36 mouse cellular contexts compared by ENCODE assay signal in genomic region chr11:99396034-99396433, GRCm38 (mm10). TPM values are rescaled to one million over a fixed set of nuclear protein-coding genes. Genes with fewer than 3 reads are reported as not detected.
DNase-seq lines count a peak whose midpoint lies in the region; ATAC-seq and TF ChIP-seq lines count a peak whose summit lies in the region.
"Had no signal": no experiment of that assay in that cellular context is flagged by ENCODE, and none has a peak within 500 bp of the region (broad histone marks: within the 10 kb centered on the region; RNA-seq: fewer than 3 reads in every experiment).

No protein-coding gene starts in this region.

- H3K9ac ChIP-seq in forebrain, embryonic 15.5 days (replicated peaks), result no peak overlapping the region
- no peak overlapping the region for H3K9ac ChIP-seq in hindbrain, postnatal 0 days (replicated peaks; ENCODE audit: low read length)
- H3K9ac ChIP-seq in hindbrain, embryonic 12.5 days, result no peak overlapping the region
- 0 out of 2 replicates have a peak overlapping the region, but pooled peaks have one; percentile 5 for H3K9ac ChIP-seq in forebrain, embryonic 13.5 days
- H3K9ac ChIP-seq: heart, embryonic 15.5 days; liver, embryonic 13.5 days had no signal

- H3K4me1 ChIP-seq in forebrain, embryonic 10.5 days, result peaks cover 24% of the 10 kb centered on the region
- H3K4me1 ChIP-seq in forebrain, embryonic 15.5 days, result no peaks in the 10 kb centered on the region
- H3K4me1 ChIP-seq in hindbrain, postnatal 0 days (ENCODE audit: insufficient read depth, low read length), result no peaks in the 10 kb centered on the region
- H3K4me1 ChIP-seq in hindbrain, embryonic 12.5 days, result no peaks in the 10 kb centered on the region
- peaks cover 6% of the 10 kb centered on the region for H3K4me1 ChIP-seq in forebrain, embryonic 13.5 days
- H3K4me1 ChIP-seq: heart, embryonic 15.5 days; liver, embryonic 13.5 days had no signal

- WGBS in forebrain, embryonic 10.5 days, result 19% methylated on average over 3 of the region's 3 CpGs
- 2% methylated on average over 3 of the region's 3 CpGs for whole genome bisulfite sequencing in forebrain, embryonic 15.5 days
- 52% methylated on average over 3 of the region's 3 CpGs for WGBS in hindbrain, postnatal 0 days
- 68% methylated on average over 3 of the region's 3 CpGs for WGBS in hindbrain, embryonic 12.5 days
- WGBS in forebrain, embryonic 13.5 days, result 4% methylated on average over 3 of the region's 3 CpGs

- no peaks in the 10 kb centered on the region for H3K9me3 ChIP-seq in forebrain, embryonic 10.5 days
- no peaks in the 10 kb centered on the region for H3K9me3 ChIP-seq in forebrain, embryonic 15.5 days
- no peaks in the 10 kb centered on the region for H3K9me3 ChIP-seq in hindbrain, postnatal 0 days (ENCODE audit: low read length)
- H3K9me3 ChIP-seq in hindbrain, embryonic 12.5 days (replicated peaks), result no peaks in the 10 kb centered on the region
- no peaks in the 10 kb centered on the region for H3K9me3 ChIP-seq in forebrain, embryonic 13.5 days (replicated peaks)
- H3K9me3 ChIP-seq: G1E; heart, embryonic 15.5 days; liver, embryonic 13.5 days had no signal

- H3K27me3 ChIP-seq in forebrain, embryonic 10.5 days (ENCODE audit: poor library complexity, severe bottlenecking), result no peaks in the 10 kb centered on the region
- no peaks in the 10 kb centered on the region for H3K27me3 ChIP-seq in forebrain, embryonic 15.5 days
- no peaks in the 10 kb centered on the region for H3K27me3 ChIP-seq in hindbrain, postnatal 0 days (ENCODE audit: insufficient read depth, low read length)
- H3K27me3 ChIP-seq in hindbrain, embryonic 12.5 days, result 0 out of 2 replicates have a peak, but pooled peaks cover 4% of the 10 kb centered on the region
- peaks cover 3% of the 10 kb centered on the region; the same call in 1 of the 2 replicates for H3K27me3 ChIP-seq in forebrain, embryonic 13.5 days

- no peak overlapping the region for H3K4me2 ChIP-seq in forebrain, embryonic 15.5 days (replicated peaks)
- no peak overlapping the region for H3K4me2 ChIP-seq in hindbrain, postnatal 0 days (ENCODE audit: low read depth, low read length)
- no peak overlapping the region for H3K4me2 ChIP-seq in hindbrain, embryonic 12.5 days (replicated peaks)
- H3K4me2 ChIP-seq in forebrain, embryonic 13.5 days, result no peak overlapping the region
- H3K4me2 ChIP-seq: heart, embryonic 15.5 days; liver, embryonic 13.5 days had no signal

- no peaks in the 10 kb centered on the region for H3K36me3 ChIP-seq in forebrain, embryonic 10.5 days (replicated peaks)
- no peaks in the 10 kb centered on the region for H3K36me3 ChIP-seq in forebrain, embryonic 15.5 days
- no peaks in the 10 kb centered on the region for H3K36me3 ChIP-seq in hindbrain, postnatal 0 days (ENCODE audit: insufficient read depth, low read length)
- H3K36me3 ChIP-seq in hindbrain, embryonic 12.5 days, result no peaks in the 10 kb centered on the region
- H3K36me3 ChIP-seq in forebrain, embryonic 13.5 days (ENCODE audit: poor library complexity, severe bottlenecking), result no peaks in the 10 kb centered on the region
- H3K36me3 ChIP-seq: G1E; heart, embryonic 15.5 days; liver, embryonic 13.5 days had no signal

- no peak overlapping the region for H3K4me3 ChIP-seq in forebrain, embryonic 10.5 days
- no peak overlapping the region for H3K4me3 ChIP-seq in forebrain, embryonic 15.5 days
- H3K4me3 ChIP-seq in hindbrain, postnatal 0 days (ENCODE audit: low read length), result no peak overlapping the region
- no peak overlapping the region for H3K4me3 ChIP-seq in hindbrain, embryonic 12.5 days
- H3K4me3 ChIP-seq in forebrain, embryonic 13.5 days, result no peak overlapping the region
- H3K4me3 ChIP-seq: gastrocnemius, adult 2 months; heart, embryonic 15.5 days; liver, embryonic 13.5 days had no signal

- H3K27ac ChIP-seq in forebrain, embryonic 10.5 days, result peak overlapping the region; percentile 74
- H3K27ac ChIP-seq in forebrain, embryonic 15.5 days (replicated peaks), result no peak overlapping the region
- no peak overlapping the region for H3K27ac ChIP-seq in hindbrain, postnatal 0 days
- H3K27ac ChIP-seq in hindbrain, embryonic 12.5 days, result no peak overlapping the region
- no peak overlapping the region for H3K27ac ChIP-seq in forebrain, embryonic 13.5 days
- H3K27ac ChIP-seq: gastrocnemius, adult 2 months; heart, embryonic 15.5 days; kidney, postnatal 0 days; liver, embryonic 13.5 days; macrophage had no signal

- DNase-seq in forebrain, embryonic 10.5 days (ENCODE audit: extremely low spot score, low spot score), result peak; percentile 34
- DNase-seq in hindbrain, postnatal 0 days (ENCODE audit: low spot score), result peak; percentile 14
- DNase-seq in retina, postnatal 1 day, result peak; percentile 79
- no peak for DNase-seq in left cerebral cortex, adult 8-10 months (ENCODE audit: low spot score in 2 of 2)
- DNase-seq: adrenal gland, postnatal 10 days; cerebellum, adult 11-12 months; cerebellum, adult 9-11 months; gastrocnemius, adult 2 months; gastrocnemius, postnatal 36 days; kidney, adult 8-10 months; kidney, postnatal 4 days; left cerebral cortex, postnatal 4 days; liver, embryonic 13.5 days; lung, adult 2 months; lung, postnatal 10 days; thymus, adult 2 months; thymus, postnatal 36 days had no signal

- ATAC-seq in forebrain, embryonic 15.5 days (replicated peaks), result no peak
- no peak for ATAC-seq in hindbrain, postnatal 0 days
- no peak for ATAC-seq in hindbrain, embryonic 12.5 days (ENCODE audit: low FRiP score)
- ATAC-seq in forebrain, embryonic 13.5 days, result no peak
- ATAC-seq: intestine, embryonic 16.5 days; Patski had no signal

- no peak for TF ChIP-seq CTCF in hindbrain, postnatal 0 days (IDR thresholded peaks at IDR 0.05; ENCODE audit: low read depth)

RNA-seq across cellular contexts. Expression of gene Krt10, which starts 6.9 kb away (rescaled TPM):
- polyA plus RNA-seq in forebrain, embryonic 10.5 days (2016; fragmentation: Nextera tagmentation; extraction: Ambion mirVana), result 20.6 and 22.0 TPM in 2 replicates
- 31.6 and 36.1 TPM in 2 replicates for polyA plus RNA-seq in forebrain, embryonic 15.5 days (2015; fragmentation: Nextera tagmentation; extraction: Ambion mirVana)
- total RNA-seq in hindbrain, postnatal 0 days (2014; rRNA removed), result 1.7 and 1.9 TPM in 2 replicates
- polyA plus RNA-seq in hindbrain, postnatal 0 days (2015; fragmentation: Nextera tagmentation; extraction: Ambion mirVana), result 40.4 and 45.1 TPM in 2 replicates
- 32.7 and 39.8 TPM in 2 replicates for polyA plus RNA-seq in hindbrain, embryonic 12.5 days (2016; fragmentation: Nextera tagmentation; extraction: Ambion mirVana)
- polyA plus RNA-seq in forebrain, embryonic 13.5 days (2015; fragmentation: Nextera tagmentation; extraction: Ambion mirVana), result 31.4 and 39.8 TPM in 2 replicates
- total RNA-seq in left cerebral cortex, adult 8-10 months (2022), result 10 to 100 TPM; 11.4 to 13.8 (median 12.0) TPM

RNA-seq across cellular contexts. Expression of gene Krt28, which starts 21.3 kb away (rescaled TPM):
- 0.22 and 0.36 TPM in 2 replicates for polyA plus RNA-seq in forebrain, embryonic 10.5 days (2016; fragmentation: Nextera tagmentation; extraction: Ambion mirVana)
- polyA plus RNA-seq in forebrain, embryonic 15.5 days (2015; fragmentation: Nextera tagmentation; extraction: Ambion mirVana), result 0.14 and 0.33 TPM in 2 replicates
- 0.05 and 0.75 TPM in 2 replicates for total RNA-seq in hindbrain, postnatal 0 days (2014; rRNA removed)
- polyA plus RNA-seq in hindbrain, postnatal 0 days (2015; fragmentation: Nextera tagmentation; extraction: Ambion mirVana), result 0.58 and 0.67 TPM in 2 replicates
- polyA plus RNA-seq in hindbrain, embryonic 12.5 days (2016; fragmentation: Nextera tagmentation; extraction: Ambion mirVana), result 0.21 and 0.27 TPM in 2 replicates
- 0.17 and 0.21 TPM in 2 replicates for polyA plus RNA-seq in forebrain, embryonic 13.5 days (2015; fragmentation: Nextera tagmentation; extraction: Ambion mirVana)
- total RNA-seq in left cerebral cortex, adult 8-10 months (2022), result under 1 TPM in 1 of 4 experiments, not detected in 3; 0.21 TPM
- total RNA-seq: gastrocnemius, adult 2 months; gastrocnemius, postnatal 36 days; heart, adult 8-10 months; heart, postnatal 25 days; left cerebral cortex, postnatal 4 days; megakaryocyte-erythroid progenitor cell, adult 5-6 weeks; neutrophil, adult 5-6 weeks had no signal
- polyA plus RNA-seq: G1E; heart, embryonic 15.5 days; kidney, postnatal 0 days; liver, embryonic 13.5 days; macrophage; Patski; thymus, adult 2 months had no signal

RNA-seq across cellular contexts. Expression of gene Krt12, which starts 26.0 kb away (rescaled TPM):
- polyA plus RNA-seq in forebrain, embryonic 10.5 days (2016; fragmentation: Nextera tagmentation; extraction: Ambion mirVana), result not detected in 2 replicates
- polyA plus RNA-seq in forebrain, embryonic 15.5 days (2015; fragmentation: Nextera tagmentation; extraction: Ambion mirVana), result 0.22 and 0.23 TPM in 2 replicates
- 0.68 TPM in 2 replicates for total RNA-seq in hindbrain, postnatal 0 days (2014; rRNA removed)
- polyA plus RNA-seq in hindbrain, postnatal 0 days (2015; fragmentation: Nextera tagmentation; extraction: Ambion mirVana), result 0.50 and 0.53 TPM in 2 replicates
- 0.12 TPM in 1 of 2 replicates, not detected in the other for polyA plus RNA-seq in hindbrain, embryonic 12.5 days (2016; fragmentation: Nextera tagmentation; extraction: Ambion mirVana)
- 0.15 TPM in 1 of 2 replicates, not detected in the other for polyA plus RNA-seq in forebrain, embryonic 13.5 days (2015; fragmentation: Nextera tagmentation; extraction: Ambion mirVana)
- total RNA-seq in left cerebral cortex, adult 8-10 months (2022), result 10 to 100 TPM in 1 of 4 experiments, 1 to 10 TPM in 3; 8.6 to 10.0 (median 9.5) TPM
- total RNA-seq: adrenal gland, postnatal 10 days; G1E; gastrocnemius, adult 2 months; gastrocnemius, postnatal 36 days; heart, adult 8-10 months; heart, postnatal 25 days; megakaryocyte-erythroid progenitor cell, adult 5-6 weeks had no signal
- polyA plus RNA-seq: embryonic facial prominence, embryonic 14.5 days; G1E; heart, embryonic 15.5 days; hindbrain, embryonic 11.5 days; intestine, embryonic 16.5 days; kidney, postnatal 0 days; liver, embryonic 13.5 days; macrophage; neural tube, embryonic 11.5 days; Patski had no signal

RNA-seq across cellular contexts. Expression of gene Krt20, which starts 41.9 kb away (rescaled TPM):
- polyA plus RNA-seq in forebrain, embryonic 10.5 days (2016; fragmentation: Nextera tagmentation; extraction: Ambion mirVana), result 0.35 and 0.64 TPM in 2 replicates
- polyA plus RNA-seq in forebrain, embryonic 15.5 days (2015; fragmentation: Nextera tagmentation; extraction: Ambion mirVana), result not detected in 2 replicates
- total RNA-seq in hindbrain, postnatal 0 days (2014; rRNA removed), result 0.18 TPM in 1 of 2 replicates, not detected in the other
- 0.11 and 0.24 TPM in 2 replicates for polyA plus RNA-seq in hindbrain, postnatal 0 days (2015; fragmentation: Nextera tagmentation; extraction: Ambion mirVana)
- 0.35 TPM in 2 replicates for polyA plus RNA-seq in hindbrain, embryonic 12.5 days (2016; fragmentation: Nextera tagmentation; extraction: Ambion mirVana)
- 0.11 TPM in 1 of 2 replicates, not detected in the other for polyA plus RNA-seq in forebrain, embryonic 13.5 days (2015; fragmentation: Nextera tagmentation; extraction: Ambion mirVana)
- not detected for total RNA-seq in left cerebral cortex, adult 8-10 months (2022)
- total RNA-seq: G1E; gastrocnemius, adult 2 months; heart, adult 8-10 months; heart, postnatal 25 days; layer of hippocampus, adult 8-10 months; layer of hippocampus, postnatal 25 days; left cerebral cortex, postnatal 4 days; megakaryocyte-erythroid progenitor cell, adult 5-6 weeks; neutrophil, adult 5-6 weeks had no signal
- polyA plus RNA-seq: G1E; lung, adult 2 months; macrophage; Patski had no signal

RNA-seq across cellular contexts. Expression of gene Krt27, which starts 45.1 kb away (rescaled TPM):
- polyA plus RNA-seq in forebrain, embryonic 10.5 days (2016; fragmentation: Nextera tagmentation; extraction: Ambion mirVana), result not detected in 2 replicates
- polyA plus RNA-seq in forebrain, embryonic 15.5 days (2015; fragmentation: Nextera tagmentation; extraction: Ambion mirVana), result not detected in 2 replicates
- total RNA-seq in hindbrain, postnatal 0 days (2014; rRNA removed), result 0.40 and 0.89 TPM in 2 replicates
- 0.34 and 0.35 TPM in 2 replicates for polyA plus RNA-seq in hindbrain, postnatal 0 days (2015; fragmentation: Nextera tagmentation; extraction: Ambion mirVana)
- polyA plus RNA-seq in hindbrain, embryonic 12.5 days (2016; fragmentation: Nextera tagmentation; extraction: Ambion mirVana), result not detected in 2 replicates
- polyA plus RNA-seq in forebrain, embryonic 13.5 days (2015; fragmentation: Nextera tagmentation; extraction: Ambion mirVana), result not detected in 2 replicates
- total RNA-seq in left cerebral cortex, adult 8-10 months (2022), result not detected
- total RNA-seq: adrenal gland, postnatal 10 days; G1E; gastrocnemius, adult 2 months; gastrocnemius, postnatal 36 days; heart, adult 8-10 months; heart, postnatal 25 days; layer of hippocampus, adult 8-10 months; layer of hippocampus, postnatal 25 days; left cerebral cortex, postnatal 4 days; megakaryocyte-erythroid progenitor cell, adult 5-6 weeks; neutrophil, adult 5-6 weeks had no signal
- polyA plus RNA-seq: G1E; heart, embryonic 15.5 days; hindbrain, embryonic 11.5 days; intestine, embryonic 16.5 days; kidney, postnatal 0 days; limb, embryonic 14.5 days; liver, embryonic 13.5 days; lung, adult 2 months; macrophage; neural tube, embryonic 11.5 days; Patski had no signal

Comparison
In these comparisons a context has a peak if more than half of its experiments do, and no peak if none do; other contexts are left out.
1. DNase-seq: peak in forebrain, embryonic 10.5 days (single experiment), hindbrain, postnatal 0 days (single experiment) and retina, postnatal 1 day (single experiment); none in left cerebral cortex, adult 8-10 months (0 of 2).